Mouse (Mus musculus) liver, adult 2 months (tissue): ENCODE measurements around the gene Fat3. TPM values are rescaled to one million over a fixed set of nuclear protein-coding genes. Genes with fewer than 3 reads are reported as not detected.

Experiments used
- DNase-seq: peaks from one replicate; pipeline ENCODE4 v3.0.0-alpha.2; 2011; ENCODE audit warnings: low read depth, low spot score; ENCODE audit errors: extremely low read depth
- H3K27ac ChIP-seq: fragments of 200-500 bp; replicated peaks from 2 replicates; pipeline ENCODE4 v1.5.1; 2012; ENCODE audit warnings: low read depth, mild to moderate bottlenecking, control low read depth, inconsistent platforms, low read length; ENCODE audit not compliant: insufficient read depth
- H3K27me3 ChIP-seq: fragments of 200-500 bp; 2 replicates; pipeline ENCODE4 v1.6.1; 2012; ENCODE audit warnings: mild to moderate bottlenecking, moderate library complexity, low read length, inconsistent platforms; ENCODE audit not compliant: control insufficient read depth, insufficient read depth
- H3K36me3 ChIP-seq: fragments of 200-500 bp; 2 replicates; pipeline ENCODE4 v1.6.1; 2012; ENCODE audit warnings: low read length, inconsistent platforms; ENCODE audit not compliant: control insufficient read depth, insufficient read depth
- H3K4me1 ChIP-seq: fragments of 200-500 bp; 2 replicates; pipeline ENCODE4 v1.6.1; 2011; ENCODE audit warnings: low read length; ENCODE audit not compliant: control insufficient read depth, insufficient read depth
- H3K4me3 ChIP-seq: fragments of 200-500 bp; 2 replicates; pipeline ENCODE4 v1.5.1; 2011; ENCODE audit warnings: low read depth, mild to moderate bottlenecking, control low read depth, low read length, moderate library complexity; ENCODE audit not compliant: insufficient read depth
- H3K79me2 ChIP-seq: fragments of 200-500 bp; 2 replicates; pipeline ENCODE4 v1.6.1; 2012; ENCODE audit warnings: inconsistent platforms, mild to moderate bottlenecking, low read length, moderate library complexity; ENCODE audit not compliant: control insufficient read depth, insufficient read depth
- H3K9ac ChIP-seq: fragments of 200-500 bp; 2 replicates; pipeline ENCODE4 v1.6.1; 2012; ENCODE audit warnings: low read depth, mild to moderate bottlenecking, control low read depth, inconsistent platforms, low read length
- CTCF ChIP-seq: fragments of 200-500 bp; IDR thresholded peaks from 2 replicates; pipeline ENCODE4 v1.5.1; 2011; ENCODE audit warnings: low read depth, low read length, control low read depth
- POLR2A ChIP-seq: fragments of 200-500 bp; IDR thresholded peaks from 2 replicates; pipeline ENCODE4 v1.6.1; 2011; ENCODE audit warnings: low read length, control low read depth; ENCODE audit not compliant: insufficient read depth; ENCODE audit errors: extremely low read depth
- WGBS: fragments of 180-500 bp; shearing (Covaris S2); methylation state at CpG from one replicate; pipeline ENCODE4 v1.1.7; 2018; 5-methylcytosine and 5-hydroxymethylcytosine counted together
- polyA plus RNA-seq: library from polyadenylated mRNA; depleted of rRNA; stranded (reverse); fragments of >200 nt; gene quantifications from 2 replicates; pipeline ENCODE4 v1.2.3, GENCODE M21; 2012
- total RNA-seq: library from RNA; depleted of rRNA; stranded (reverse); fragments of >200 nt; gene quantifications from 2 replicates; pipeline ENCODE4 v1.2.3, GENCODE M21; 2014

Gene Fat3
- total and polyA plus RNA-seq, 2 experiments = 0.09 TPM; not detected in 1

DNA sequence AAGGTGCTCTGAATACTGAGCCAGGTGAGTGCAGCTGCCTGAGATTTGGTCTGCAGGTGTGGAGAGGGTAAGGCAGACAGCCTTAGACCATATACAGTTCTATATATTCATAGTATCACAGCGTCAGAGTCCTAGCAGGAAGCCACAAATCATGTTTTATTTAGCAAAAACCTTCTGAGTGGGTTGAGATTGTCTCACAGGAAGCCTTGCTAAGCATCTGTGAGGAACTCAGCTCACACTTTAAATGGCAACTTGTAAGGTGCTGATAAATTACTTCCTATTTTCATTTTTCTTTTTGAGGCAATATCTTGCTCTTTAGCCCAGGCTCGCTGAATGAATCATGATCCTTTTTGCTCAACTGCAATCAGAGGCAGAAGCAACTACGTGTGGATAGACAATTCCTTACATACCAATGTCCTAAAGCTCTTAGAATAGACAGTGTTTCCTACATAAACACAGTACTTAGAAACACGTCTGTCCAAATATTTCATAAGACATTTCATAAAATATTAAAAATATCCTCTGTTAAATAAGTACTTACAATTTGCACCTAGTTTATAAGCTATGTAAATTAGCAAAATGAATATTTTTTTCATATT, 188.4 kb downstream of the Fat3 start:
- H3K4me1 ChIP-seq = no peaks in the 10 kb centered on the region
- H3K9ac ChIP-seq = no peak overlapping the region
- WGBS = 65% methylated on average over 4 of the region's 4 CpGs
- TF ChIP-seq CTCF (no peak), POLR2A (no peak)
- H3K27ac ChIP-seq = no peak overlapping the region
- no peaks in the 10 kb centered on the region for H3K79me2 ChIP-seq
- DNase-seq = peak; percentile 2
- no peak overlapping the region for H3K4me3 ChIP-seq
- no peaks in the 10 kb centered on the region for H3K36me3 ChIP-seq
- no peaks in the 10 kb centered on the region for H3K27me3 ChIP-seq

DNA sequence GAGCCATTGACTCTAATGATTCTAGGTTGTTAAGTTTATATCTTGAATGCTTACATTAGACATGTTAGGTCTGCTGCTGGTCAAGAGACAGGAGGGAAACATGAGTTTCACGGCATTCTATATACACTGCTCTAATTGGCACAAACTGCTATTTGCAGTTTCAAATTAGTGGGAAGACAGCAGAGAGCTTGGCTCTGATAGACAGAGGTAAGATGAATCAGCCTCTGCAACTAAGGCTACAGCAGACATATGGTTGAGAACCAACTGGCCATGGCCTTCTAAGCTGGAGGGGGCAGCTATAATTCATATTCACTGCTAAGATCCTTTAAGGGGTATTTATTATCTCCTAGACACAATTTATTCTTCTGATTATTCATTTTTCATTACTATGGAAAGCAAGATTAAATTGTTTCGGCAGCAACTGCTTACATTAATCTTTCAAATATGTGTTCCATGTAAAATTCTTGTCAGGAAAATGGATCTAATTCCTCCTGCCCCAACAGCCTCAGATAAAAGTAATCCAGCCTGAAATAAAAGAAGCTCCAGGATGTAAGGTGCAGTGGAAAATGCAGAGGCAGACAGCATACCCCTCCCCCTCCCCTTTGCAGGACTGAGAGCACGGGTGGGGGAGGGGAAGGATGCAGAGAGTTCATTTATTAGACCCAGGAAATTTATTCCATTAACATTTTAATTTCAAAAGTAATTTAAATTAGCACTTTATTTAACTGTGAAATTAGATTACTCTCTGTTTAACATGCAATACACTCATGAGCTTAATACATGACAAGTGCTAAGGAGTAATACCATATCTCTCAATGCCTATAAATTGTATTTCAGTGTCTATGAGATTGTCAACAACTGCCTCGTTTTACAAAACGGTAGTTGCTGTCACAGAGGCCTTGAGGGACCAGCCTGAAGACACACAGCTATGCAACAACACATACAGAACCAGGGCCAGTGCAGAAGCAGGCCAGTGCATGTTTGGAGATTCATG, 189.9 kb downstream of the Fat3 start:
- H3K4me3 ChIP-seq = no peak overlapping the region
- H3K4me1 ChIP-seq = no peaks in the 10 kb centered on the region
- no peak overlapping the region for H3K9ac ChIP-seq
- H3K27me3 ChIP-seq = no peaks in the 10 kb centered on the region
- no peak overlapping the region for H3K27ac ChIP-seq
- WGBS = 77% methylated on average over 5 of the region's 5 CpGs
- no peak for DNase-seq
- no peaks in the 10 kb centered on the region for H3K79me2 ChIP-seq
- no peaks in the 10 kb centered on the region for H3K36me3 ChIP-seq
- TF ChIP-seq POLR2A = no peak

DNA sequence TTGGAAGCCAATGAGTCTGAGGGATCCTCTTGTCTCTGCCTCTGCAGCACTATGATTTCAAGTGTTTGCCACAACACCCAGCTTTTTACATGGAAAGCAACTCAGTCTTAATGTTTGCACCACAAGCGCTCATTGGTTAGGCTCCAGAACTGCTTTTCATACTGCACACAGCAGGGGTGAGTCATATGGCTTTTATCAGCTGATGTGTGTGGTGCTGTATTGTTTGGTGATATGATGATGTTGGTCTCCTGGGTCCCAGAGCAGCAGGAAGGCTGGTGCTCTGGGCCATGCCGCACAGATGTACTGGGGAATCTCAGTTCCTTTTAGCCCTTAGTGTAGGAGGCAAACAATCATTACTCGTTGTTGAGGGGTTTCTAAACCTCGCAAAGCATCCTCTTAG, 190.8 kb downstream of the Fat3 start:
- no peak for DNase-seq
- no peaks in the 10 kb centered on the region for H3K27me3 ChIP-seq
- no peaks in the 10 kb centered on the region for H3K4me1 ChIP-seq
- TF ChIP-seq CTCF = no peak
- no peak overlapping the region for H3K9ac ChIP-seq
- 74% methylated on average over 4 of the region's 4 CpGs for WGBS
- H3K79me2 ChIP-seq = no peaks in the 10 kb centered on the region
- no peak overlapping the region for H3K27ac ChIP-seq
- no peak overlapping the region for H3K4me3 ChIP-seq
- no peaks in the 10 kb centered on the region for H3K36me3 ChIP-seq

DNA sequence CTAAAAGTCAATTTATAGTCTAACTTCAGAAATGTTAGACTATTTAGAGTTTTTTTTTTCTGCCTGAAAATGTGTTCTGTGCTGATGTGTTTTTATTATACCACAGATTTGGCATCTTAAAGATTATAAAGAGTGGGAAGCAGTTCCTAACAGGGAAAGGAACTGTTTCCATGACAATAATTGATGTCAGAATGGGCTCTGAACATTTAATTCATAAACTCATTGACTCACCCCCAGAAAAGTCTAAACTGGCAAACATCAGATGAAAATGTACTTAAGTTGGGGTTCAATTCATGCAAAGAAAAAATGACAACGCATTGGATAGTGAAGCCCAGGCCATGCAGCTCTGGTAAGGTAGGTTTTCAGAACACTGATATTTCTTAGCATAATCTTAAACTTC, 193.3 kb downstream of the Fat3 start:
- no peaks in the 10 kb centered on the region for H3K27me3 ChIP-seq
- no peaks in the 10 kb centered on the region for H3K4me1 ChIP-seq
- no peaks in the 10 kb centered on the region for H3K79me2 ChIP-seq
- H3K36me3 ChIP-seq = no peaks in the 10 kb centered on the region
- H3K4me3 ChIP-seq = no peak overlapping the region
- H3K27ac ChIP-seq = no peak overlapping the region
- no peak for TF ChIP-seq CTCF
- no peak for TF ChIP-seq POLR2A
- no peak for DNase-seq
- no peak overlapping the region for H3K9ac ChIP-seq
- WGBS = 92% methylated on average over 1 of the region's 1 CpGs

DNA sequence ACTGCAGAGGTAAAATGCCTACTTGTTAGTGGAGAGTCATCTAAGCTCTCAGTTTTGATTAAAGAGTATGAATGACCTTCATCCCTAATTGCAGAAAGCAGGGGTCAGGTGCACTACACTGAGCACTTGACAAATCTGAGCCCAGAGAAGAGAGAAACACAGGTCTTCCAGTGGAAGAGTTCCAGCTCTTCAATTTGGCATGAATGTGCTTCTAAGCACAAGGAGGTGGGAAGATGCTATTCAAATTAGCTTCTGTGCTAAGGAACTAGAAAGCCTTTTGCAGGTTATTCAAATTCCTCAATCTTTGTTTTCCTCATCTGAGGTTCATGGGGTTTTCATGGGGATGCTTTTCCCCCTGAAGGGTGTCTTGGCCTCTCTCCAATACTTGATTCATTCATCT, 194.9 kb downstream of the Fat3 start:
- Histone ChIP-seq H3K27me3 (no peaks in the 10 kb centered on the region), H3K9ac (no peak overlapping the region), H3K36me3 (no peaks in the 10 kb centered on the region), H3K27ac (no peak overlapping the region), H3K79me2 (no peaks in the 10 kb centered on the region), H3K4me3 (no peak overlapping the region), H3K4me1 (no peaks in the 10 kb centered on the region)
- no peak for DNase-seq
- TF ChIP-seq CTCF (no peak), POLR2A (no peak)
